Mouse (Mus musculus) MEL (cell line): Measurements from ENCODE around the gene Cbarp.

Experiments used
- CTCF ChIP-seq, 3 experiments: IDR thresholded peaks in 2 of 3; conservative IDR thresholded peaks in 1 of 3; 2 replicates each; pipeline ENCODE4 v1.5.1; 2011 to 2012; ENCODE audit warnings: low read length in 3 of 3, low read depth in 2 of 3, mild to moderate bottlenecking in 2 of 3, improper control_type of control experiment in 1 of 3, inconsistent platforms in 1 of 3, mixed read lengths in 1 of 3, moderate library complexity in 1 of 3; ENCODE audit not compliant: control insufficient read depth in 1 of 3, insufficient read depth in 1 of 3, poor library complexity in 1 of 3, severe bottlenecking in 1 of 3
- GABPA ChIP-seq: IDR thresholded peaks from 2 replicates; pipeline ENCODE4 v1.6.1; 2012; ENCODE audit warnings: low read depth, mild to moderate bottlenecking, inconsistent platforms, low read length, improper control_type of control experiment, moderate library complexity
- POLR2A ChIP-seq, 2 experiments: IDR thresholded peaks; 2 replicates each; pipeline ENCODE4 v1.6.1; 2011 to 2012; ENCODE audit warnings: low read length in 2 of 2, mild to moderate bottlenecking in 2 of 2, control low read depth in 1 of 2, improper control_type of control experiment in 1 of 2, low read depth in 1 of 2, moderate library complexity in 1 of 2; ENCODE audit not compliant: control insufficient read depth in 1 of 2, insufficient read depth in 1 of 2, poor library complexity in 1 of 2
- SIN3A ChIP-seq: IDR thresholded peaks from 2 replicates; pipeline ENCODE4 v1.6.1; 2012; ENCODE audit warnings: low read length, improper control_type of control experiment, inconsistent platforms
- ZKSCAN1 ChIP-seq: IDR thresholded peaks from 2 replicates; pipeline ENCODE4 v1.6.1; 2012; ENCODE audit warnings: low read depth, mild to moderate bottlenecking, inconsistent platforms, low read length, improper control_type of control experiment, moderate library complexity
- ZNF384 ChIP-seq: IDR thresholded peaks from 2 replicates; pipeline ENCODE4 v1.6.1; 2012; ENCODE audit warnings: low read depth, mild to moderate bottlenecking, inconsistent platforms, low read length, improper control_type of control experiment

GRCm38 (mm10) chr10:80145896-80146295 lies 5.3 kb upstream of the Cbarp start:
- TF ChIP-seq CTCF (IDR thresholded peaks at IDR 0.05 in 2 of 3, conservative IDR thresholded peaks at IDR 0.05 in 1 of 3; ENCODE audit: control insufficient read depth in 1 of 3, insufficient read depth in 1 of 3, low read depth in 2 of 3, low read length in 3 of 3, poor library complexity in 1 of 3, severe bottlenecking in 1 of 3): no peak
- no peak for TF ChIP-seq GABPA
- no peak for TF ChIP-seq POLR2A (IDR thresholded peaks at IDR 0.05; ENCODE audit: control insufficient read depth in 1 of 2, insufficient read depth in 1 of 2, low read depth in 1 of 2, low read length in 2 of 2, poor library complexity in 1 of 2)
- TF ChIP-seq ZNF384: no peak
- no peak for TF ChIP-seq SIN3A
- TF ChIP-seq ZKSCAN1: no peak
